Mouse (Mus musculus) c-Kit-positive CD71-positive TER-119-positive erythroid progenitor cells, embryonic 14.5 days (primary cell): ENCODE measurements at regions not wholly inside any gene's neighbourhood (a gene's known extent, or its start where the extent isn't known, plus 50 kb on each side); places are given as distances from the start of the nearest gene placed in this dataset.
A peak's percentile ranks its signal among the peaks of the same experiment; 100 is the strongest.

ENCODE experiments used
- DNase-seq: peaks from one replicate; pipeline ENCODE4 v3.0.0-alpha.2; 2013; ENCODE audit warnings: low spot score

DNA sequence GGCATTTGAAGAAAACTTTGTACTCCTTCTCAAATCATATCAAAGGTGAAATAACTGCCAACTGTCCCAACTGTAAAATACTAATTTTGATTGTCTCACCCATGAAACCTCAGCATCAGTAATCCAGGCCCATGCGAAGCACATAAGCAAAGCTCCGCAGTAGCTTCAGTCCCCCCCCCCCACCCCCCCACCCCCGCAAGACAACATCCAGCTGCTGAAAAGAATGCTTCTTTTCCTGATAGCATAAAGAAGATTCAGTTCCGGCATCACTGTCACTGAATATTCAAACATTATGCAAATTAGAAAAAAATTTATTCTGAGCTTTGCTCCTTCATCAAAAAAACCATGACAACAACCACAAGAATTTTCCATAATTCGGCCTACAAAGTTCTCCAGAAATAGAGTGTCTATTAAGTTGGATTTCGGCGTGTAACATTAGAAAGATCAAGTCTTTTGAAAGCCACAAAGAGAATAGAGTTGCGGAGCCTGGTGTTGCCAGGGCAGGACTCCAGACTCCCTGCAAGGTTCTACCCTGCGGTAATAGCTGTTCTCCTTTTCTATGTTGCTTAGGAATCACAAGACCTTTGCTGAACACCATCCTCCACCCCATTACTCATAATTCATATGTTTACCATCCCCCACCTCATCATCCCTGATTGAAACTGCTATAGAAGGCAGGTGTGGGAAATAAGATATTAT lies 77.9 kb upstream of the Asb5 start:
- DNase-seq = no peak

- peak; percentile 12 for DNase-seq
These were observed 64.4 kb upstream of the Asb5 start for GRCm38 (mm10) chr8:54464977-54465376.

GRCm38 (mm10) chr8:54465458-54466102 lies 63.8 kb upstream of the Asb5 start:
- DNase-seq = no peak
